In genomic region chr6:32315011-32315450, GRCm38 (mm10) we compare ENCODE assay signal across 9 mouse cellular contexts.
DNase-seq lines count a peak whose midpoint lies in the region; ATAC-seq and TF ChIP-seq lines count a peak whose summit lies in the region.
"Had no signal": no experiment of that assay in that cellular context is flagged by ENCODE, and none has a peak within 500 bp of the region (broad histone marks: within the 10 kb centered on the region; RNA-seq: fewer than 3 reads in every experiment).

No protein-coding gene starts in this region.

- no peaks in the 10 kb centered on the region for H3K36me3 ChIP-seq in forebrain, embryonic 14.5 days (ENCODE audit: control insufficient read depth, insufficient read depth, low read length)
- H3K36me3 ChIP-seq in forebrain, embryonic 10.5 days (replicated peaks) = no peaks in the 10 kb centered on the region
- no peaks in the 10 kb centered on the region for H3K36me3 ChIP-seq in lung, postnatal 0 days (ENCODE audit: insufficient read depth, low read length)

- peaks cover 4% of the 10 kb centered on the region; the same call in 1 of the 2 replicates for H3K4me1 ChIP-seq in forebrain, embryonic 14.5 days (ENCODE audit: control insufficient read depth, insufficient read depth, low read length)
- no peaks in the 10 kb centered on the region for H3K4me1 ChIP-seq in forebrain, embryonic 10.5 days
- no peaks in the 10 kb centered on the region for H3K4me1 ChIP-seq in lung, postnatal 0 days (ENCODE audit: insufficient read depth, low read depth, low read length)

- TF ChIP-seq EP300 in lung, postnatal 0 days (IDR thresholded peaks at IDR 0.05) = no peak

- no peak overlapping the region for H3K4me3 ChIP-seq in forebrain, embryonic 14.5 days (ENCODE audit: low read depth, low read length)
- no peak overlapping the region for H3K4me3 ChIP-seq in forebrain, embryonic 10.5 days
- no peak overlapping the region for H3K4me3 ChIP-seq in lung, postnatal 0 days (ENCODE audit: low read depth, low read length)

- H3K27me3 ChIP-seq in forebrain, embryonic 14.5 days (replicated peaks; ENCODE audit: control insufficient read depth, insufficient read depth, low read length) = no peaks in the 10 kb centered on the region
- no peaks in the 10 kb centered on the region for H3K27me3 ChIP-seq in forebrain, embryonic 10.5 days (ENCODE audit: poor library complexity, severe bottlenecking)
- no peaks in the 10 kb centered on the region for H3K27me3 ChIP-seq in lung, postnatal 0 days (replicated peaks; ENCODE audit: insufficient read depth, low read length)

- ATAC-seq in forebrain, embryonic 14.5 days = peak; percentile 50; the same call in 1 of the 2 replicates
- ATAC-seq in lung, postnatal 0 days = no peak

- H3K4me2 ChIP-seq in forebrain, embryonic 14.5 days (ENCODE audit: low read length) = no peak overlapping the region
- no peak overlapping the region for H3K4me2 ChIP-seq in lung, postnatal 0 days (replicated peaks; ENCODE audit: low read depth, low read length)

- no peaks in the 10 kb centered on the region for H3K9me3 ChIP-seq in forebrain, embryonic 14.5 days (replicated peaks; ENCODE audit: control insufficient read depth, low read length)
- no peaks in the 10 kb centered on the region for H3K9me3 ChIP-seq in forebrain, embryonic 10.5 days
- H3K9me3 ChIP-seq in lung, postnatal 0 days (ENCODE audit: low read length) = no peaks in the 10 kb centered on the region

- DNase-seq in forebrain, embryonic 14.5 days (ENCODE audit: low spot score) = peak; percentile 63
- no peak for DNase-seq in forebrain, embryonic 10.5 days (ENCODE audit: extremely low spot score, low spot score)
- DNase-seq in lung, postnatal 36 days = peak; percentile 26
- no peak for DNase-seq in lung, postnatal 0 days (ENCODE audit: low spot score)
- peak; percentile 24 for DNase-seq in cerebellum, adult 9-10 months
- DNase-seq in heart, postnatal 14 days = peak; percentile 51 to 62
- DNase-seq in kidney, adult 11 months = no peak
- no peak for DNase-seq in thymus, adult 18-20 months
- DNase-seq: thymus, postnatal 14 days had no signal

- H3K27ac ChIP-seq in forebrain, embryonic 14.5 days (ENCODE audit: low read depth, low read length) = 0 out of 2 replicates have a peak overlapping the region, but pooled peaks have one; percentile 30
- H3K27ac ChIP-seq in forebrain, embryonic 10.5 days = no peak overlapping the region
- H3K27ac ChIP-seq in lung, postnatal 0 days (ENCODE audit: low read length) = no peak overlapping the region

- TF ChIP-seq CTCF in lung, postnatal 0 days (IDR thresholded peaks at IDR 0.05) = no peak

- no peak overlapping the region for H3K9ac ChIP-seq in forebrain, embryonic 14.5 days (ENCODE audit: low read length)
- H3K9ac ChIP-seq in lung, postnatal 0 days (replicated peaks; ENCODE audit: low read depth) = no peak overlapping the region

- intact Hi-C loops in heart, postnatal 14 days (cut with DNase I) = no loop called here

- WGBS in forebrain, embryonic 14.5 days = 22% methylated on average over 6 of the region's 6 CpGs
- 73% methylated on average over 6 of the region's 6 CpGs for WGBS in forebrain, embryonic 10.5 days
- WGBS in lung, postnatal 0 days = 5% methylated on average over 6 of the region's 6 CpGs

Comparison
In these comparisons a context has a peak if more than half of its experiments do, and no peak if none do; other contexts are left out.
1. DNase-seq: peak in forebrain, embryonic 14.5 days (single experiment), lung, postnatal 36 days (single experiment), cerebellum, adult 9-10 months (single experiment) and heart, postnatal 14 days (2 of 2); none in forebrain, embryonic 10.5 days (single experiment), lung, postnatal 0 days (single experiment), kidney, adult 11 months (single experiment) and thymus, adult 18-20 months (0 of 2).